Mouse (Mus musculus): ENCODE measurements around the gene Ube2n. TPM values are rescaled to one million over a fixed set of nuclear protein-coding genes. Genes with fewer than 3 reads are reported as not detected.

Ube2n gene
- polyA plus RNA-seq, 1 experiment, result 17.5 TPM

GRCm38 (mm10) chr10:95589196-95589595 lies 74.3 kb downstream of the Ube2n start:
- H3K4me3 ChIP-seq (ENCODE audit: low read depth, low read length), result no peak overlapping the region
- H3K36me3 ChIP-seq (ENCODE audit: control insufficient read depth, insufficient read depth, low read length), result no peaks in the 10 kb centered on the region
- H3K27ac ChIP-seq (ENCODE audit: insufficient read depth, low read depth, low read length), result no peak overlapping the region
- WGBS, result 93% methylated on average over 4 of the region's 4 CpGs
- H3K4me1 ChIP-seq (ENCODE audit: control insufficient read depth, insufficient read depth, insufficient read length, low read length), result no peaks in the 10 kb centered on the region; the same call in 1 of the 2 replicates
- H3K27me3 ChIP-seq (ENCODE audit: control insufficient read depth, insufficient read depth, low read length), result no peaks in the 10 kb centered on the region
- TF ChIP-seq POLR2A (IDR thresholded peaks at IDR 0.05; ENCODE audit: low read depth, low read length) (no peak), CTCF (IDR thresholded peaks at IDR 0.05; ENCODE audit: extremely low read depth, insufficient read length, insufficient replicate concordance, low read depth, low read length) (no peak)

- Histone ChIP-seq H3K4me1 (ENCODE audit: control insufficient read depth, insufficient read depth, insufficient read length, low read length) (no peaks in the 10 kb centered on the region; the same call in 1 of the 2 replicates), H3K27ac (ENCODE audit: insufficient read depth, low read depth, low read length) (no peak overlapping the region), H3K27me3 (ENCODE audit: control insufficient read depth, insufficient read depth, low read length) (no peaks in the 10 kb centered on the region), H3K36me3 (ENCODE audit: control insufficient read depth, insufficient read depth, low read length) (no peaks in the 10 kb centered on the region), H3K4me3 (ENCODE audit: low read depth, low read length) (no peak overlapping the region)
- WGBS, result 28% methylated on average over 6 of the region's 6 CpGs
- TF ChIP-seq POLR2A (IDR thresholded peaks at IDR 0.05; ENCODE audit: low read depth, low read length) (no peak), CTCF (IDR thresholded peaks at IDR 0.05; ENCODE audit: extremely low read depth, insufficient read length, insufficient replicate concordance, low read depth, low read length) (no peak)
These were observed 75.3 kb downstream of the Ube2n start for GRCm38 (mm10) chr10:95590196-95590595.

DNA sequence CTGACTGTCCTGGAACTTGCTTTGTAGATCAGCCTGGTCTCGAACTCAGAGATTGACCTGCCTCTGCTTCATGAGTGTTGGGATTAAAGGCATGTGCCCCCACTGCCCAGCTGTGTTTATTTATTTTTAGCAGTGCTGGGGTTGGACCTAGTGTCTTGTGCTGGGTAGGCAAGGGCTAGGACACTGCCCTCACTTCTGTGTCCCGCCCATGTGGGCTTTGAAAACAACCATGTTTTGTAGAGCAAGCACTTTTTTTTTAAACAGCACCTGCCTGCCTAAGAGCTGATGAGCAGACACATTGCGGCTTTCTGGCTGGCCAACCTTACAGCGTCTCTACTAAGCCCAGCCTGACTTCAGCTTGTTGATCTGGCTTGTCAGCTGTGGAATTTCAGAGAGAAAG lies 76.3 kb downstream of the Ube2n start:
- Histone ChIP-seq H3K4me1 (ENCODE audit: control insufficient read depth, insufficient read depth, insufficient read length, low read length) (peaks cover 2% of the 10 kb centered on the region), H3K4me3 (ENCODE audit: low read depth, low read length) (no peak overlapping the region), H3K27me3 (ENCODE audit: control insufficient read depth, insufficient read depth, low read length) (no peaks in the 10 kb centered on the region), H3K36me3 (ENCODE audit: control insufficient read depth, insufficient read depth, low read length) (no peaks in the 10 kb centered on the region), H3K27ac (ENCODE audit: insufficient read depth, low read depth, low read length) (no peak overlapping the region)
- TF ChIP-seq CTCF (IDR thresholded peaks at IDR 0.05; ENCODE audit: extremely low read depth, insufficient read length, insufficient replicate concordance, low read depth, low read length) (no peak), POLR2A (IDR thresholded peaks at IDR 0.05; ENCODE audit: low read depth, low read length) (no peak)
- 80% methylated on average over 4 of the region's 4 CpGs for WGBS

DNA sequence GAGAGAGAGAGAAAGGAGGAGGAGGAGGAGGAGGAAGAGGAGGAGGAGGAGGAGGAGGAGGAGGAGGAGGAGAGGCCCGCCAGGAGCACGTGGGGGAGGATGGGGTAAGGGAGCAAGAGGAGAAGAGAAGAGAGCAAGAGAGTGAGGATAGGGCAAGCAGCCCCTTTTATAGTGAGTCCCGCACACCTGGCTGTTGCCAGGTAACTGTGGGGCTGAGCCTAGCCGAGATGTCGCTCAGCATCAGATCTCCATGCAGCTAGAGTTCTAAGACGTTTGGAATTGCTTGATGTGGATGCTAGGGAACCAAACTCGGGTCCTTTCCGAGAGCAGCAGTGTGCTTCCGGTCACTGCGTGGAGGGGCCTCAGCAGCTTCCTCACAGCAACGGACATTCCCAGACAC lies 79.5 kb downstream of the Ube2n start:
- TF ChIP-seq CTCF (IDR thresholded peaks at IDR 0.05; ENCODE audit: extremely low read depth, insufficient read length, insufficient replicate concordance, low read depth, low read length) (no peak), POLR2A (IDR thresholded peaks at IDR 0.05; ENCODE audit: low read depth, low read length) (no peak)
- H3K4me3 ChIP-seq (ENCODE audit: low read depth, low read length), result no peak overlapping the region

More for the DNA sequence above, 79.5 kb downstream of the Ube2n start:
- WGBS, result 76% methylated on average over 11 of the region's 11 CpGs
- no peak overlapping the region for H3K27ac ChIP-seq (ENCODE audit: insufficient read depth, low read depth, low read length)
- H3K36me3 ChIP-seq (ENCODE audit: control insufficient read depth, insufficient read depth, low read length), result no peaks in the 10 kb centered on the region
- no peaks in the 10 kb centered on the region for H3K27me3 ChIP-seq (ENCODE audit: control insufficient read depth, insufficient read depth, low read length)
- peaks cover 6% of the 10 kb centered on the region for H3K4me1 ChIP-seq (ENCODE audit: control insufficient read depth, insufficient read depth, insufficient read length, low read length)

Other genes starting within 250 kb of the Ube2n start
- 9.3 and 16.7 TPM in 2 replicates for gene Cradd, start 191.0 kb upstream of the Ube2n start, polyA plus RNA-seq (2012; rRNA removed)
- 18.1 and 67.4 TPM in 2 replicates for gene Socs2, start 98.0 kb upstream of the Ube2n start, polyA plus RNA-seq (2012; rRNA removed)
- 24.3 and 38.2 TPM in 2 replicates for gene Mrpl42, start 13.2 kb upstream of the Ube2n start, polyA plus RNA-seq (2012; rRNA removed)
- gene Nudt4, start 49.0 kb downstream of the Ube2n start, polyA plus RNA-seq (2012; rRNA removed), result 9.2 and 89.4 TPM in 2 replicates
- not detected in 2 replicates for gene Anapc15-ps, start 158.3 kb downstream of the Ube2n start, polyA plus RNA-seq (2012; rRNA removed)

Measured in small intestine, adult 2 months (tissue).